Mouse (Mus musculus): ENCODE measurements around the gene Gata1. TPM values are rescaled to one million over a fixed set of nuclear protein-coding genes. Genes with fewer than 3 reads are reported as not detected.

The Gata1 gene
- polyA plus RNA-seq (2015; fragmentation: Nextera tagmentation; extraction: Ambion mirVana) = 0.08 TPM in 1 of 2 replicates, not detected in the other

DNA sequence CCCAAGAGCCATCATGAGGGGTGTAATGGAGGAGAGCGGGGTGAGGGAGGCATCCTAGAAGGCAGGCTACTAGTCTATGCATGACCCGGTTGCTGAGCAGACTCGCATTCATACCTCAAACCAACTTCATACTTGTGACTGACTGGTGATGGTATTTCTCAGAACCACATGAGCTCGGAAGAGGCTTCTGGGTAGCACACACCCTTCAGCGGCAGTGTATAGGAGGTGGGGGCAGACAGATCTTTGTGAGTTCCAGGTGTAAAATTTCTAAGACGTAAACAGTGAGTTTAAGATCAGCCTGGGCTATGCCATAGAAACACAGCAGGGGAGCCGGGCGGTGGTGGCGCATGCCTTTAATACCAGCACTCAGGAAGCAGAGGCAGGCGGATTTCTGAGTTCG, at the start of gene Gata1:
Gene Gata1, minus strand, starts transcription at position 180 of the 400 bp plus-strand sequence.
- Histone ChIP-seq H3K4me2 (replicated peaks; ENCODE audit: low read depth) (no peak within 1 kb of the TSS), H3K9me3 (ENCODE audit: control insufficient read depth) (no peaks in the 10 kb centered on the region), H3K9ac (ENCODE audit: low read depth, low read length) (no peak within 1 kb of the TSS), H3K4me3 (ENCODE audit: low read depth, low read length) (no peak within 1 kb of the TSS), H3K4me1 (replicated peaks; ENCODE audit: control insufficient read depth, insufficient read depth, low read length) (no peaks in the 10 kb centered on the region), H3K27ac (ENCODE audit: low read depth, low read length) (no peak within 1 kb of the TSS), H3K27me3 (replicated peaks; ENCODE audit: control insufficient read depth, insufficient read depth, low read length) (no peaks in the 10 kb centered on the region), H3K36me3 (ENCODE audit: control insufficient read depth, insufficient read depth) (no peaks in the 10 kb centered on the region)
- no peak for TF ChIP-seq CTCF (IDR thresholded peaks at IDR 0.05; ENCODE audit: low read depth)
- 88% methylated on average over 10 of the region's 11 CpGs for WGBS
- no peak for ATAC-seq

DNA sequence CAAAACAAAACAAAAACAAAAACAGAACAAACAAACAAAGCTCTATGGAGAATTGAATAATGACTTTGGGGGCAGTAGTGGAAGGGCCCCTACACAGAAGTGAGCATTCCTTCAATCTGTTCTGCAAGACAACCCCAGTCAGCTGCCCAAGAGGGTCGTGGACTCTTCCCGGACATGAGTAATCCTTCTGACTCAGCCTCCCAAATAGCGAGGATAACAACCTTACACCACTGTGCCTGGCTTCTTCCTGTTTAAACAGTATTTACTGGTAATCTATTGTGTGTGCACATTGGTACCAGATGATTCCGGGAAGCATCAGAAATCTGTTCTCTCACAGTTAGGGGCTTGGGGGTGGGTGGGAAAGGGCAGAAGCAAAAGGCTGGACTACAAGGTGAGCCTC, 48.9 kb upstream of the Gata1 start:
- Histone ChIP-seq H3K9ac (ENCODE audit: low read depth, low read length) (no peak overlapping the region), H3K4me3 (ENCODE audit: low read depth, low read length) (no peak overlapping the region), H3K4me1 (replicated peaks; ENCODE audit: control insufficient read depth, insufficient read depth, low read length) (no peaks in the 10 kb centered on the region), H3K9me3 (ENCODE audit: control insufficient read depth) (no peaks in the 10 kb centered on the region), H3K4me2 (replicated peaks; ENCODE audit: low read depth) (no peak overlapping the region), H3K36me3 (ENCODE audit: control insufficient read depth, insufficient read depth) (no peaks in the 10 kb centered on the region), H3K27ac (ENCODE audit: low read depth, low read length) (no peak overlapping the region), H3K27me3 (replicated peaks; ENCODE audit: control insufficient read depth, insufficient read depth, low read length) (no peaks in the 10 kb centered on the region)
- TF ChIP-seq CTCF (IDR thresholded peaks at IDR 0.05; ENCODE audit: low read depth) = no peak
- no peak for ATAC-seq
- WGBS = 46% methylated on average over 4 of the region's 4 CpGs

DNA sequence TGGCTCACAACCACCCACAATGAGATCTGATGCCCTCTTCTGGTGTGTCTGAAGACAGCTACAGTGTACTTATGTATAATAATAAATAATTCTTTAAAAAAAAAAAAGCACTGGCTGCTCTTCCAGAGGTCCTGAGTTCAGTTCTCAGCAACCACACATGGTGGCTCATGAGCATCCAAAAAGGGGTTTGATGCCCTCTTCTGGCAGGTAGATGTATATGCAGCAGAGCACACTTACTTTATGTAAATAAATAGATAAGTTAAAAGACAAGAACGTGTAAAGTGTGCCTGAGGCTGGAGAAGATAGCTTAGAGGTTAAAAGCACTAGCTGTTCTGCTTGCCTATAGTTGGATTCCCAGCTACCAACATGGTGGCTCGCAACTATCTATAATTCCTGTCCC, 46.9 kb upstream of the Gata1 start:
- Histone ChIP-seq H3K4me2 (replicated peaks; ENCODE audit: low read depth) (no peak overlapping the region), H3K27me3 (replicated peaks; ENCODE audit: control insufficient read depth, insufficient read depth, low read length) (no peaks in the 10 kb centered on the region), H3K36me3 (ENCODE audit: control insufficient read depth, insufficient read depth) (no peaks in the 10 kb centered on the region), H3K9ac (ENCODE audit: low read depth, low read length) (no peak overlapping the region), H3K9me3 (ENCODE audit: control insufficient read depth) (no peaks in the 10 kb centered on the region), H3K4me3 (ENCODE audit: low read depth, low read length) (no peak overlapping the region), H3K4me1 (replicated peaks; ENCODE audit: control insufficient read depth, insufficient read depth, low read length) (no peaks in the 10 kb centered on the region), H3K27ac (ENCODE audit: low read depth, low read length) (no peak overlapping the region)
- WGBS = 65% methylated on average over 2 of the region's 2 CpGs
- no peak for ATAC-seq
- TF ChIP-seq CTCF (IDR thresholded peaks at IDR 0.05; ENCODE audit: low read depth) = no peak

DNA sequence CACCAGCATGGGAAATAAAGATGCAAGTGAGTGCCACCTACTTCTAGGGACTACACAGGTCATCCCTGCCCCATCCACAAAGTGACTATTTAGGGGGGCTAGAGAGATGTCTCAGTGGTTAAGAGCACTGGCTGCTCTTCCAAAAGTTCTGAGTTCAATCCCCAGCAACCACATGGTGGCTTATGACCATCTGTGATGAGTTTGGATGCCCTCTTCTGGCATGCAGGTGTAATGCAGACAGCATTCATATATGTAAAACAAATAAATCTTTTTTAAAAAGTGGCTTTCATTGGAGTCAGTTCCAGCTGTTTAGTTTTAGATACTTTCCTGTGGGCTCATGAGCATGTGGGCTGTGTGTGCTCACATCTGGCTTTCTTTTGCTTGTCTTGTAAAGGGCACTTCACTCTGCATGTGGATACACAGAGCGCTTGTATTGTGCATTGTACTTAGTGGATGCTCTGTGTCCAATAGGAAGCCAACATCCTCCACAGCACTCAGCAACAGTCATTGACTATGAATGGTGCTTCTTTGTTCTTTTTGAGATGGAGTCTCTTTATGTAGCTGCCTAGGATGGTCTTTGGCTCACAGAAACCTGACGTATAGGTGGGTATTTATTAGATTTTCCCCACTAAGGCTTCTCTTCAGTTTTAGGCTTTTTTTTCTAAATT, 42.4 kb upstream of the Gata1 start:
- H3K9me3 ChIP-seq (ENCODE audit: control insufficient read depth) = no peaks in the 10 kb centered on the region
- peak; percentile 40 for TF ChIP-seq CTCF (IDR thresholded peaks at IDR 0.05; ENCODE audit: low read depth)
- H3K4me3 ChIP-seq (ENCODE audit: low read depth, low read length) = no peak overlapping the region
- ATAC-seq = no peak
- no peak overlapping the region for H3K27ac ChIP-seq (ENCODE audit: low read depth, low read length)
- H3K4me1 ChIP-seq (replicated peaks; ENCODE audit: control insufficient read depth, insufficient read depth, low read length) = no peaks in the 10 kb centered on the region
- H3K27me3 ChIP-seq (replicated peaks; ENCODE audit: control insufficient read depth, insufficient read depth, low read length) = no peaks in the 10 kb centered on the region
- 90% methylated on average over 2 of the region's 2 CpGs for WGBS
- no peak overlapping the region for H3K9ac ChIP-seq (ENCODE audit: low read depth, low read length)
- H3K4me2 ChIP-seq (replicated peaks; ENCODE audit: low read depth) = no peak overlapping the region
- no peaks in the 10 kb centered on the region for H3K36me3 ChIP-seq (ENCODE audit: control insufficient read depth, insufficient read depth)

DNA sequence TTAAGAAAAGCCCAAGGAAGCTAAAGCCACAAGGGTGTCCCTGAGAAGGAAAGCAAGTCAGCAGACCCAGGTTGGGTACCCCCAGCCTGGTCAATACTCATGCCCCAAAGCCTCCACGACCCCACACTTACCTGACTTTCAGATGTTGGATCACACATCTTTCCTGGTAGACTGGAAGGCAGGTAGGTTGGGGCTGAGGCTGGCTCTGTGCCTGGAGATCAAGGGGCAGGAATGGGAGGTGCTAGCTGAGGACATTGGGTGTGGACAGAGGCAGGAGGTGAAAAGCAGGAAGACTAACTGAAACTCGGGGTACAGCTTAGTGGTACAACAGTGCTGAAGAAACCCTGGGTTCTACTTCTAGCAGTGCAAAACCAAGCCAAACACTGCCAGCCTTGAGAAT, 40.4 kb upstream of the Gata1 start, which contains the start of gene Glod5:
Gene Glod5, minus strand, starts transcription at position 207 of the 400 bp plus-strand sequence.
- 35% methylated on average over 2 of the region's 2 CpGs for WGBS
- H3K4me2 ChIP-seq (replicated peaks; ENCODE audit: low read depth) = peak within 1 kb of the TSS; percentile 17
- no peak for TF ChIP-seq CTCF (IDR thresholded peaks at IDR 0.05; ENCODE audit: low read depth)
- H3K36me3 ChIP-seq (ENCODE audit: control insufficient read depth, insufficient read depth) = no peaks in the 10 kb centered on the region
- H3K9me3 ChIP-seq (ENCODE audit: control insufficient read depth) = no peaks in the 10 kb centered on the region
- ATAC-seq = peak; percentile 36; the same call in 1 of the 2 replicates
- H3K4me1 ChIP-seq (replicated peaks; ENCODE audit: control insufficient read depth, insufficient read depth, low read length) = no peaks in the 10 kb centered on the region
- H3K4me3 ChIP-seq (ENCODE audit: low read depth, low read length) = no peak within 1 kb of the TSS
- H3K27ac ChIP-seq (ENCODE audit: low read depth, low read length) = no peak within 1 kb of the TSS
- H3K27me3 ChIP-seq (replicated peaks; ENCODE audit: control insufficient read depth, insufficient read depth, low read length) = no peaks in the 10 kb centered on the region
- no peak within 1 kb of the TSS for H3K9ac ChIP-seq (ENCODE audit: low read depth, low read length)

DNA sequence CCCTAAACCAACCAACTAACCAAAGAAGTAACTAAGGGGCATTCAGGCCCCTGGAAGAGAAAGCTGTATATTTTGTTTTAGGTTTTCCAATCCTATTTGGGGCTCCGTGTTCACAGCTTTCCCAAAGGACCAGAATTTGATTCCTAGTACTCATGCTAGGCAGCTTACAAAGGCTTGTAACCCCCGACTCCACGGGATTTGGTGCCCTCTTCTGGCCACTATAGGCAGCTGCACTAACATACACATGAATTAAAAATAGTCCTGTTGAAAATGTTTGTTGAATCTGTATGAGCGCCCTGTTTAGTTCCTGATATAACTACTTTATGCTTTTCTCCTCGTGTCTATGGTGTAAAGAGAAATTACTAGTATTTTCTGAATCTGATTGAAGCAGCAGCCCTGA, 39.3 kb upstream of the Gata1 start:
- Histone ChIP-seq H3K36me3 (ENCODE audit: control insufficient read depth, insufficient read depth) (no peaks in the 10 kb centered on the region), H3K4me3 (ENCODE audit: low read depth, low read length) (no peak overlapping the region), H3K27ac (ENCODE audit: low read depth, low read length) (no peak overlapping the region), H3K4me2 (replicated peaks; ENCODE audit: low read depth) (no peak overlapping the region; the same call in 1 of the 2 replicates), H3K4me1 (replicated peaks; ENCODE audit: control insufficient read depth, insufficient read depth, low read length) (no peaks in the 10 kb centered on the region), H3K9me3 (ENCODE audit: control insufficient read depth) (no peaks in the 10 kb centered on the region), H3K9ac (ENCODE audit: low read depth, low read length) (no peak overlapping the region), H3K27me3 (replicated peaks; ENCODE audit: control insufficient read depth, insufficient read depth, low read length) (no peaks in the 10 kb centered on the region)
- ATAC-seq = no peak
- peak; percentile 78 for TF ChIP-seq CTCF (IDR thresholded peaks at IDR 0.05; ENCODE audit: low read depth)
- WGBS = 9% methylated on average over 5 of the region's 5 CpGs

All from intestine, postnatal 0 days (tissue).